Mouse (Mus musculus) inflammation-experienced regulatory T-cells, adult 6 months (primary cell): ENCODE results near the gene Peg10. TPM values are rescaled to one million over a fixed set of nuclear protein-coding genes. Genes with fewer than 3 reads are reported as not detected.
"Not testable (repeated sequence)": the region's sequence is repeated elsewhere in the genome, so short reads cannot be mapped to it uniquely, and the experiment has no call there.

ENCODE experiments used
- ATAC-seq: one replicate; pipeline ENCODE4 v1.8.0; 2017
- polyA plus RNA-seq, 3 experiments: library from polyadenylated mRNA; unstranded; fragments of 100-300 nt; shearing (Covaris generic); gene quantifications; one replicate each; pipeline ENCODE4 v1.2.1; 2017

The Peg10 gene
- polyA plus RNA-seq, 3 experiments from 2014 or later = not detected

DNA sequence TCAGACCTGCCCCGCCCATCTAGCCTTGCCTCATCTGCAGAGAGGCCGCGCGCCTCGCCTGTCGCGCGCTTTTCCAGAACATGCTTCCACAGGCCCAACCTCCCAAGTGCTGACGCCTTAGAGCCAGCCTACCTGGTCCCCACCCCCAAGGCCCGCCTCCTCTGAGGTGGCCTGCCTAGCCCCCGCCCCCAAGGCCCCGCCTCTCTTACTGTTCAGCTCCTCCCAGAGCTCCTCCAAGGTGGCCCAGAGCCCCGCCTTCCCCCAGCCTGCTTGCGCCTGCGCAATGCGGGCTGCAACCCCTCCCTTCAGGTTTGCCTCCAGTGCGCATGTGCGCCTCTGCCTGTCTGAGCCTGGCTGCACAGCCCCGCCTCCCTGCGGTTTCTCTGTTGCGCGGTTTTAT lies 2.0 kb downstream of the Peg10 start:
- ATAC-seq = peak; percentile 21

- no peak for ATAC-seq
Observed at GRCm38 (mm10) chr6:4751355-4751754, 4.2 kb downstream of the Peg10 start.

DNA sequence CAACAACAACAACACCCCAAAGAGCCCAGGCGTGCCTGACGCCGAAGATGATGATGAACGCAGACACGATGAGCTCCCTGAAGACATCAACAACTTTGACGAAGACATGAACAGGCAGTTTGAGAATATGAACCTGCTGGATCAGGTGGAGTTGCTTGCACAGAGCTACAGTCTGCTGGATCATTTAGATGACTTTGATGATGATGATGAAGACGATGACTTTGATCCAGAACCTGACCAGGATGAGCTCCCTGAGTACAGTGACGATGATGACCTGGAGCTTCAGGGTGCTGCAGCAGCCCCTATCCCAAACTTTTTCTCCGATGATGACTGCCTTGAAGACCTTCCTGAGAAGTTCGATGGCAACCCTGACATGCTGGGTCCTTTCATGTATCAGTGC lies 7.2 kb downstream of the Peg10 start:
- ATAC-seq = no peak

- no peak for ATAC-seq
Observed at GRCm38 (mm10) chr6:4754886-4755285, 7.8 kb downstream of the Peg10 start.

DNA sequence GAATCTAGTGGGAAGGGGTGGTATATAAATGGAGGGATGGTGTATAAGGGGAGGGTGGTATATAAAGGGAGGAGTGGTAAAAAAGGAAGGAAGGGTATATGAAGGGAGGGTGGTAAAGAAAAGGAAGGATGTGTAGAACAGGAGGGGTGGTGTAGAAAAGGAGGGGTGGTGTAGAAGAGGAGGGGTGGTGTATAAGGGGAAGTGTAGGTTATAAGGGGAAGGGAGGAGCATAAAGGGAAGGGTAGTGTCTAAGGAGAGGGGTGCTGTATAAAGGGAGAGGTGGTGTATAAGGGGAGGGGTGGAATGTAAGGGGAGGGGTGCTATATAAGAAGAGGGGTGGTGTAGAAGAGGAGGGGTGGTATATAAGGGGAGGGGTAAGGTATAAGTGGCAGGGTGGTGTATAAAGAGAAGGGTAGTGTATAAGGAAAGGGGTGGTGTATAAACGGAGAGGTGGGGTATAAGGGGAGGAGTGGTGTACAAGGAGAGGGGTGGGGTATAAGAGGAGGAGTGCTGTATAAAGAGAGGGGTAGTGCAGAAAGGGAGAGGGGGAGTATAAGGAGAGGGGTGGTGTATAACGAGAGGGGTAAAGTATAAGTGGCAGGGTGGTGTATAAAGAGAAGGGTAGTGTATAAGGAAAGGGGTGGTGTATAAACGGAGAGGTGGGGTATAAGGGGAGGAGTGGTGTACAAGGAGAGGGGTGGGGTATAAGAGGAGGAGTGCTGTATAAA lies 14.5 kb downstream of the Peg10 start:
- not testable (repeated sequence) for ATAC-seq

- no peak for ATAC-seq
Observed at GRCm38 (mm10) chr6:4762252-4762651, 15.1 kb downstream of the Peg10 start.

- no peak for ATAC-seq
Observed at GRCm38 (mm10) chr6:4796281-4796680, 49.2 kb downstream of the Peg10 start.

- not testable (repeated sequence) for ATAC-seq
Observed at GRCm38 (mm10) chr6:4797317-4797716, 50.2 kb downstream of the Peg10 start.

- ATAC-seq = no peak
Observed at GRCm38 (mm10) chr6:4798382-4798781, 51.3 kb downstream of the Peg10 start.

- no peak for ATAC-seq
Observed at GRCm38 (mm10) chr6:4799359-4799758, 52.3 kb downstream of the Peg10 start.

DNA sequence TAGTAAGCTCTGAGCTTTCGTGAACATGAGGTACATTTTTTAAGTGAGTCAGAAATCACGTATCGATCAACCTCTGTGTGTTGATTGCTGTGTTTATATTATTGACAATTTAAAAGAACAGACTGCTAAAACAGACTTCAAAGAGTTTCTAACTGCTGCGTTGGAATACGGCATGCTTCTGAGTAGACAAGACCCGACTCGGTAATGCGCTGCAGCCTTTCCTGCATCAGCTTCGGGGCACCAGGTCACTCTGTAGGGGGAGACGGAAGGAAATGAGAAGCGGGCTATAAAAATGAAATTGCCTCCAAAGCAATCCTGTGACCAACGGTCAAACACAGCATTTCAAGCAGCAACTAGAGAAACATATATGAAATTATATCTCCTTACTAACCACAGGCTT lies 59.9 kb downstream of the Peg10 start:
- no peak for ATAC-seq

Other genes with a start within 250 kb of the Peg10 start
- gene Col1a2, start 242.5 kb upstream of the Peg10 start, polyA plus RNA-seq = under 1 TPM in 2 of 3 experiments, not detected in 1; 0.15 to 0.16 TPM
- gene Casd1, start 146.5 kb upstream of the Peg10 start, polyA plus RNA-seq = 10 to 100 TPM in 2 of 3 experiments, 1 to 10 TPM in 1; 5.5 to 10.5 (median 10.3) TPM
- under 1 TPM in 1 of 3 experiments, not detected in 2; 0.34 TPM for gene Sgce, start 99 bp upstream of the Peg10 start, polyA plus RNA-seq
- gene Ppp1r9a, start 155.6 kb downstream of the Peg10 start, polyA plus RNA-seq = not detected